18 mouse cellular contexts compared by ENCODE assay signal in genomic region chr9:43930037-43930404, GRCm38 (mm10).
DNase-seq lines count a peak whose midpoint lies in the region; ATAC-seq and TF ChIP-seq lines count a peak whose summit lies in the region.
"Had no signal": no experiment of that assay in that cellular context is flagged by ENCODE, and none has a peak within 500 bp of the region (broad histone marks: within the 10 kb centered on the region; RNA-seq: fewer than 3 reads in every experiment).

No protein-coding gene starts in this region.

- H3K4me1 ChIP-seq in midbrain, embryonic 10.5 days = peaks cover 44% of the 10 kb centered on the region
- H3K4me1 ChIP-seq in midbrain, postnatal 0 days (ENCODE audit: insufficient read depth, low read length) = peaks cover 11% of the 10 kb centered on the region
- H3K4me1 ChIP-seq in hindbrain, embryonic 10.5 days (replicated peaks) = peaks cover 50% of the 10 kb centered on the region
- H3K4me1 ChIP-seq in midbrain, embryonic 11.5 days (ENCODE audit: control insufficient read depth, insufficient read depth, low read length) = peaks cover 12% of the 10 kb centered on the region
- peaks cover 33% of the 10 kb centered on the region for H3K4me1 ChIP-seq in neural tube, embryonic 14.5 days (ENCODE audit: control insufficient read depth, insufficient read depth, low read length)
- H3K4me1 ChIP-seq: embryonic facial prominence, embryonic 12.5 days; heart, embryonic 13.5 days had no signal

- ATAC-seq in midbrain, postnatal 0 days (ENCODE audit: low FRiP score) = no peak
- peak; percentile 45; the same call in 1 of the 2 replicates for ATAC-seq in midbrain, embryonic 11.5 days (ENCODE audit: low FRiP score)
- peak; percentile 42; the same call in 1 of the 2 replicates for ATAC-seq in neural tube, embryonic 14.5 days (ENCODE audit: low read depth)
- no peak for ATAC-seq in megakaryocyte-erythroid progenitor cell, adult 5-6 weeks (replicated peaks; ENCODE audit: low FRiP score, low TSS enrichment, poor library complexity, severe bottlenecking)

- peaks cover 5% of the 10 kb centered on the region; the same call in 1 of the 2 replicates for H3K9me3 ChIP-seq in midbrain, embryonic 10.5 days (replicated peaks)
- H3K9me3 ChIP-seq in midbrain, postnatal 0 days (ENCODE audit: low read length) = no peaks in the 10 kb centered on the region
- H3K9me3 ChIP-seq in hindbrain, embryonic 10.5 days = peaks cover 16% of the 10 kb centered on the region; the same call in 1 of the 2 replicates
- no peaks in the 10 kb centered on the region; the same call in 1 of the 2 replicates for H3K9me3 ChIP-seq in midbrain, embryonic 11.5 days (ENCODE audit: control insufficient read depth, low read length)
- H3K9me3 ChIP-seq in neural tube, embryonic 14.5 days (ENCODE audit: control insufficient read depth, low read length) = no peaks in the 10 kb centered on the region
- H3K9me3 ChIP-seq: embryonic facial prominence, embryonic 12.5 days had no signal

- peaks cover 19% of the 10 kb centered on the region for H3K27me3 ChIP-seq in midbrain, embryonic 10.5 days (ENCODE audit: low read depth, poor library complexity, severe bottlenecking)
- no peaks in the 10 kb centered on the region for H3K27me3 ChIP-seq in midbrain, postnatal 0 days (ENCODE audit: insufficient read depth, low read length)
- H3K27me3 ChIP-seq in hindbrain, embryonic 10.5 days (ENCODE audit: insufficient read depth, poor library complexity, severe bottlenecking) = peaks cover 21% of the 10 kb centered on the region
- no peaks in the 10 kb centered on the region for H3K27me3 ChIP-seq in midbrain, embryonic 11.5 days (ENCODE audit: control insufficient read depth, insufficient read depth, low read length)
- H3K27me3 ChIP-seq in neural tube, embryonic 14.5 days (ENCODE audit: control insufficient read depth, insufficient read depth, low read length) = no peaks in the 10 kb centered on the region

- no peaks in the 10 kb centered on the region for H3K36me3 ChIP-seq in midbrain, embryonic 10.5 days
- no peaks in the 10 kb centered on the region for H3K36me3 ChIP-seq in midbrain, postnatal 0 days (ENCODE audit: insufficient read depth, low read length)
- H3K36me3 ChIP-seq in hindbrain, embryonic 10.5 days = no peaks in the 10 kb centered on the region
- no peaks in the 10 kb centered on the region for H3K36me3 ChIP-seq in midbrain, embryonic 11.5 days (ENCODE audit: control insufficient read depth, insufficient read depth, low read length)
- no peaks in the 10 kb centered on the region for H3K36me3 ChIP-seq in neural tube, embryonic 14.5 days (ENCODE audit: control insufficient read depth, insufficient read depth, low read length)
- H3K36me3 ChIP-seq: embryonic facial prominence, embryonic 12.5 days; heart, embryonic 13.5 days had no signal

- H3K4me3 ChIP-seq in midbrain, embryonic 10.5 days = no peak overlapping the region
- no peak overlapping the region for H3K4me3 ChIP-seq in midbrain, postnatal 0 days (ENCODE audit: low read depth, low read length)
- H3K4me3 ChIP-seq in hindbrain, embryonic 10.5 days = no peak overlapping the region
- H3K4me3 ChIP-seq in midbrain, embryonic 11.5 days (ENCODE audit: low read depth, low read length) = no peak overlapping the region
- no peak overlapping the region for H3K4me3 ChIP-seq in neural tube, embryonic 14.5 days (ENCODE audit: low read depth, low read length)
- H3K4me3 ChIP-seq: embryonic facial prominence, embryonic 12.5 days; heart, embryonic 13.5 days had no signal

- DNase-seq in midbrain, embryonic 10.5 days (ENCODE audit: low spot score) = no peak
- no peak for DNase-seq in midbrain, postnatal 0 days (ENCODE audit: low spot score)
- DNase-seq in hindbrain, embryonic 10.5 days (ENCODE audit: low spot score) = no peak
- no peak for DNase-seq in midbrain, embryonic 11.5 days (ENCODE audit: low spot score, missing footprints)
- no peak for DNase-seq in testis, postnatal 10 days (ENCODE audit: low spot score)
- DNase-seq in ovary, postnatal 36 days (ENCODE audit: low spot score) = no peak
- DNase-seq: adrenal gland, postnatal 25 days; cerebellum, adult 18-20 months; heart, postnatal 36 days; lung, adult 2 months; lung, postnatal 36 days; right cerebral cortex, adult 18-20 months; thymus, postnatal 25 days had no signal

- TF ChIP-seq CTCF in midbrain, postnatal 0 days (IDR thresholded peaks at IDR 0.05) = no peak

- H3K9ac ChIP-seq in midbrain, postnatal 0 days (replicated peaks; ENCODE audit: low read length, poor library complexity, severe bottlenecking) = no peak overlapping the region
- H3K9ac ChIP-seq in midbrain, embryonic 11.5 days (ENCODE audit: low read length) = no peak overlapping the region
- H3K9ac ChIP-seq in neural tube, embryonic 14.5 days (replicated peaks; ENCODE audit: low read depth, low read length) = no peak overlapping the region
- H3K9ac ChIP-seq: embryonic facial prominence, embryonic 12.5 days; heart, embryonic 13.5 days had no signal

- H3K27ac ChIP-seq in midbrain, embryonic 10.5 days (replicated peaks) = peak overlapping the region; percentile 57
- no peak overlapping the region for H3K27ac ChIP-seq in midbrain, postnatal 0 days (ENCODE audit: low read depth, low read length)
- H3K27ac ChIP-seq in hindbrain, embryonic 10.5 days = peak overlapping the region; percentile 81
- no peak overlapping the region for H3K27ac ChIP-seq in midbrain, embryonic 11.5 days (ENCODE audit: low read depth, low read length)
- peak overlapping the region; percentile 4; the same call in 1 of the 2 replicates for H3K27ac ChIP-seq in neural tube, embryonic 14.5 days (ENCODE audit: low read depth, low read length)
- H3K27ac ChIP-seq: embryonic facial prominence, embryonic 12.5 days; heart, embryonic 13.5 days; stomach, postnatal 0 days had no signal

- H3K4me2 ChIP-seq in midbrain, postnatal 0 days (ENCODE audit: low read depth, low read length, poor library complexity, severe bottlenecking) = no peak overlapping the region
- H3K4me2 ChIP-seq in midbrain, embryonic 11.5 days = no peak overlapping the region
- no peak overlapping the region for H3K4me2 ChIP-seq in neural tube, embryonic 14.5 days (ENCODE audit: low read depth, low read length)
- H3K4me2 ChIP-seq: embryonic facial prominence, embryonic 12.5 days; heart, embryonic 13.5 days had no signal

Comparison
In these comparisons a context has a peak if more than half of its experiments do, and no peak if none do; other contexts are left out.
1. H3K27ac ChIP-seq: peak in midbrain, embryonic 10.5 days (single experiment), hindbrain, embryonic 10.5 days (single experiment) and neural tube, embryonic 14.5 days (single experiment); none in midbrain, postnatal 0 days (single experiment) and midbrain, embryonic 11.5 days (single experiment).
2. ATAC-seq: peak in midbrain, embryonic 11.5 days (single experiment) and neural tube, embryonic 14.5 days (single experiment); none in midbrain, postnatal 0 days (single experiment) and megakaryocyte-erythroid progenitor cell, adult 5-6 weeks (single experiment).